Mouse (Mus musculus) limb, embryonic 13.5 days (tissue): ENCODE data around the gene Olfr1324. TPM values are rescaled to one million over a fixed set of nuclear protein-coding genes. Genes with fewer than 3 reads are reported as not detected.
"Not testable (repeated sequence)": the region's sequence is repeated elsewhere in the genome, so short reads cannot be mapped to it uniquely, and the experiment has no call there.

ENCODE experiments used
- ATAC-seq: fragments of 200-750 bp; cut with Nextera tagmentation; 2 replicates; pipeline ENCODE4 v1.8.0; 2017; ENCODE audit warnings: low read depth, moderate number of reproducible peaks, moderate TSS enrichment; ENCODE audit not compliant: low FRiP score
- H3K27ac ChIP-seq: fragments of 300-500 bp; sonication (generic); 2 replicates; pipeline ENCODE4 v1.5.1; 2015; ENCODE audit warnings: inconsistent platforms, mild to moderate bottlenecking, moderate library complexity
- H3K27me3 ChIP-seq: fragments of 300-500 bp; sonication (generic); 2 replicates; pipeline ENCODE4 v1.6.1; 2015; ENCODE audit warnings: mild to moderate bottlenecking, inconsistent platforms
- H3K36me3 ChIP-seq: fragments of 300-500 bp; sonication (generic); 2 replicates; pipeline ENCODE4 v1.6.1; 2015; ENCODE audit warnings: inconsistent platforms, mild to moderate bottlenecking, moderate library complexity
- H3K4me1 ChIP-seq: fragments of 300-500 bp; sonication (generic); 2 replicates; pipeline ENCODE4 v1.6.1; 2015; ENCODE audit warnings: inconsistent platforms
- H3K4me2 ChIP-seq: fragments of 300-500 bp; sonication (generic); replicated peaks from 2 replicates; pipeline ENCODE4 v1.6.1; 2015; ENCODE audit warnings: inconsistent platforms, mild to moderate bottlenecking, moderate library complexity
- H3K4me3 ChIP-seq: fragments of 300-500 bp; sonication (generic); 2 replicates; pipeline ENCODE4 v1.5.1; 2015; ENCODE audit warnings: moderate library complexity, mild to moderate bottlenecking, inconsistent platforms
- H3K9ac ChIP-seq: fragments of 300-500 bp; sonication (generic); 2 replicates; pipeline ENCODE4 v1.6.1; 2015; ENCODE audit warnings: mild to moderate bottlenecking, inconsistent platforms
- H3K9me3 ChIP-seq: fragments of 300-500 bp; sonication (generic); 2 replicates; pipeline ENCODE4 v1.6.1; 2016; ENCODE audit warnings: inconsistent platforms
- WGBS: fragments of 180-500 bp; shearing (Covaris S2); methylation state at CpG from one replicate; pipeline ENCODE4 v1.1.7; 2015; 5-methylcytosine and 5-hydroxymethylcytosine counted together
- polyA plus RNA-seq: library from polyadenylated mRNA; unstranded; fragments of >200 nt; fragmentation: Nextera tagmentation; extraction: Ambion mirVana; gene quantifications from 2 replicates; pipeline ENCODE4 v1.2.1, GENCODE M21; 2015

Olfr1324 gene
- polyA plus RNA-seq = not detected in 2 replicates

- Histone ChIP-seq H3K4me3 (no peak within 1 kb of the TSS), H3K27me3 (no peaks in the 10 kb centered on the region), H3K9me3 (no peaks in the 10 kb centered on the region), H3K4me2 (no peak within 1 kb of the TSS), H3K4me1 (no peaks in the 10 kb centered on the region), H3K9ac (no peak within 1 kb of the TSS), H3K36me3 (no peaks in the 10 kb centered on the region), H3K27ac (no peak within 1 kb of the TSS)
- no peak for ATAC-seq
- 90% methylated on average over 1 of the region's 1 CpGs for WGBS
Observed at GRCm38 (mm10) chrX:50428398-50428797, at the start of gene Olfr1324. Olfr1324 (minus strand) TSS chrX:50428498.

- WGBS = 70% methylated on average over 6 of the region's 6 CpGs
- not testable (repeated sequence) for H3K9ac ChIP-seq
Observed at GRCm38 (mm10) chrX:50470341-50470740, 42.0 kb upstream of the Olfr1324 start.

GRCm38 (mm10) chrX:50456136-50456535 is 27.8 kb upstream of the Olfr1324 start:
- H3K4me3 ChIP-seq = no peak overlapping the region
- H3K9ac ChIP-seq = no peak overlapping the region
- no peaks in the 10 kb centered on the region for H3K9me3 ChIP-seq
- no peaks in the 10 kb centered on the region for H3K36me3 ChIP-seq
- no peaks in the 10 kb centered on the region for H3K4me1 ChIP-seq
- no peak overlapping the region for H3K27ac ChIP-seq
- H3K4me2 ChIP-seq = no peak overlapping the region
- 38% methylated on average over 1 of the region's 1 CpGs for WGBS
- ATAC-seq = no peak
- no peaks in the 10 kb centered on the region for H3K27me3 ChIP-seq

More at GRCm38 (mm10) chrX:50470341-50470740, 42.0 kb upstream of the Olfr1324 start:
- H3K36me3 ChIP-seq, H3K4me2 ChIP-seq, H3K9me3 ChIP-seq, H3K4me1 ChIP-seq, H3K4me3 ChIP-seq, ATAC-seq, H3K27me3 ChIP-seq, H3K27ac ChIP-seq: not testable (repeated sequence)

- 73% methylated on average over 1 of the region's 1 CpGs for WGBS
- H3K4me1 ChIP-seq = no peaks in the 10 kb centered on the region
- H3K27ac ChIP-seq = no peak overlapping the region
- H3K36me3 ChIP-seq = no peaks in the 10 kb centered on the region
- H3K27me3 ChIP-seq = no peaks in the 10 kb centered on the region
- ATAC-seq = no peak
- H3K4me2 ChIP-seq = no peak overlapping the region
- H3K4me3 ChIP-seq = no peak overlapping the region
- H3K9ac ChIP-seq = no peak overlapping the region
- H3K9me3 ChIP-seq = no peaks in the 10 kb centered on the region
Observed at GRCm38 (mm10) chrX:50443352-50443751, 15.1 kb upstream of the Olfr1324 start.

GRCm38 (mm10) chrX:50442696-50443095 is 14.4 kb upstream of the Olfr1324 start:
- H3K4me3 ChIP-seq = no peak overlapping the region
- ATAC-seq = no peak
- no peaks in the 10 kb centered on the region for H3K36me3 ChIP-seq
- no peak overlapping the region for H3K9ac ChIP-seq
- no peaks in the 10 kb centered on the region for H3K9me3 ChIP-seq
- H3K27ac ChIP-seq = no peak overlapping the region
- H3K27me3 ChIP-seq = no peaks in the 10 kb centered on the region
- 87% methylated on average over 1 of the region's 1 CpGs for WGBS
- H3K4me2 ChIP-seq = no peak overlapping the region
- H3K4me1 ChIP-seq = no peaks in the 10 kb centered on the region

GRCm38 (mm10) chrX:50432499-50432898 is 4.2 kb upstream of the Olfr1324 start:
- no peak overlapping the region for H3K9ac ChIP-seq
- no peaks in the 10 kb centered on the region for H3K4me1 ChIP-seq
- no peak for ATAC-seq
- H3K9me3 ChIP-seq = no peaks in the 10 kb centered on the region
- no peak overlapping the region for H3K27ac ChIP-seq
- no peaks in the 10 kb centered on the region for H3K27me3 ChIP-seq
- no peak overlapping the region for H3K4me2 ChIP-seq
- H3K36me3 ChIP-seq = no peaks in the 10 kb centered on the region
- WGBS = 82% methylated on average over 2 of the region's 2 CpGs
- no peak overlapping the region for H3K4me3 ChIP-seq

- H3K4me2 ChIP-seq = no peak overlapping the region
- no peak overlapping the region for H3K4me3 ChIP-seq
- WGBS = 60% methylated on average over 2 of the region's 2 CpGs
- no peaks in the 10 kb centered on the region for H3K4me1 ChIP-seq
- H3K36me3 ChIP-seq = no peaks in the 10 kb centered on the region
- H3K9me3 ChIP-seq = no peaks in the 10 kb centered on the region
- no peak overlapping the region for H3K9ac ChIP-seq
- no peak for ATAC-seq
- no peaks in the 10 kb centered on the region for H3K27me3 ChIP-seq
- no peak overlapping the region for H3K27ac ChIP-seq
Observed at GRCm38 (mm10) chrX:50427712-50428328, 478 bp downstream of the Olfr1324 start.

GRCm38 (mm10) chrX:50425899-50426436 is 2.3 kb downstream of the Olfr1324 start:
- Histone ChIP-seq H3K9me3 (no peaks in the 10 kb centered on the region), H3K27ac (no peak overlapping the region), H3K36me3 (no peaks in the 10 kb centered on the region), H3K4me3 (no peak overlapping the region), H3K9ac (no peak overlapping the region), H3K4me1 (no peaks in the 10 kb centered on the region), H3K4me2 (no peak overlapping the region), H3K27me3 (no peaks in the 10 kb centered on the region)
- ATAC-seq = no peak
- WGBS = 87% methylated on average over 3 of the region's 3 CpGs

- not testable (repeated sequence) for H3K4me3 ChIP-seq, H3K36me3 ChIP-seq, H3K9ac ChIP-seq, ATAC-seq, H3K27me3 ChIP-seq, H3K4me1 ChIP-seq, H3K4me2 ChIP-seq, H3K9me3 ChIP-seq, H3K27ac ChIP-seq
- WGBS = 80% methylated on average over 8 of the region's 8 CpGs
Observed at GRCm38 (mm10) chrX:50410361-50410760, 17.9 kb downstream of the Olfr1324 start.

GRCm38 (mm10) chrX:50390616-50391015 is 37.7 kb downstream of the Olfr1324 start:
- not testable (repeated sequence) for H3K4me2 ChIP-seq, H3K27ac ChIP-seq, ATAC-seq, H3K9me3 ChIP-seq, H3K36me3 ChIP-seq, H3K9ac ChIP-seq, H3K4me1 ChIP-seq, H3K27me3 ChIP-seq, H3K4me3 ChIP-seq
- 71% methylated on average over 4 of the region's 4 CpGs for WGBS

GRCm38 (mm10) chrX:50374978-50375377 is 53.3 kb downstream of the Olfr1324 start:
- Histone ChIP-seq H3K27me3 (no peaks in the 10 kb centered on the region), H3K4me1 (no peaks in the 10 kb centered on the region), H3K4me3 (no peak overlapping the region), H3K4me2 (no peak overlapping the region), H3K36me3 (no peaks in the 10 kb centered on the region), H3K9me3 (peaks cover 16% of the 10 kb centered on the region), H3K27ac (no peak overlapping the region), H3K9ac (no peak overlapping the region)
- no peak for ATAC-seq
- WGBS = 100% methylated on average over 1 of the region's 1 CpGs
